Mouse (Mus musculus) heart, embryonic 15.5 days (tissue): Measurements from ENCODE around the gene Lfng. TPM values are rescaled to one million over a fixed set of nuclear protein-coding genes. Genes with fewer than 3 reads are reported as not detected.

ENCODE experiments used
- ATAC-seq: fragments of 200-750 bp; cut with Nextera tagmentation; replicated peaks from 2 replicates; pipeline ENCODE4 v1.8.0; 2017; ENCODE audit warnings: low read depth, moderate TSS enrichment; ENCODE audit not compliant: insufficient number of reproducible peaks, insufficient read depth, low FRiP score
- H3K27ac ChIP-seq: fragments of 300-500 bp; sonication (generic); 2 replicates; pipeline ENCODE4 v1.5.1; 2015; ENCODE audit warnings: mild to moderate bottlenecking, inconsistent platforms
- H3K27me3 ChIP-seq: fragments of 300-500 bp; sonication (generic); 2 replicates; pipeline ENCODE4 v1.6.1; 2015; ENCODE audit warnings: inconsistent platforms
- H3K36me3 ChIP-seq: fragments of 300-500 bp; sonication (generic); 2 replicates; pipeline ENCODE4 v1.6.1; 2015; ENCODE audit warnings: mild to moderate bottlenecking, inconsistent platforms
- H3K4me1 ChIP-seq: fragments of 300-500 bp; sonication (generic); replicated peaks from 2 replicates; pipeline ENCODE4 v1.6.1; 2015; ENCODE audit warnings: inconsistent platforms
- H3K4me2 ChIP-seq: fragments of 300-500 bp; sonication (generic); 2 replicates; pipeline ENCODE4 v1.6.1; 2015; ENCODE audit warnings: inconsistent platforms, mild to moderate bottlenecking, moderate library complexity
- H3K4me3 ChIP-seq: fragments of 300-500 bp; sonication (generic); 2 replicates; pipeline ENCODE4 v1.5.1; 2015; ENCODE audit warnings: mild to moderate bottlenecking, inconsistent platforms
- H3K9ac ChIP-seq: fragments of 300-500 bp; sonication (generic); 2 replicates; pipeline ENCODE4 v1.6.1; 2015; ENCODE audit warnings: mild to moderate bottlenecking, inconsistent platforms
- H3K9me3 ChIP-seq: fragments of 300-500 bp; sonication (generic); replicated peaks from 2 replicates; pipeline ENCODE4 v1.6.1; 2016; ENCODE audit warnings: inconsistent platforms
- WGBS: fragments of 180-500 bp; shearing (Covaris S2); methylation state at CpG from one replicate; pipeline ENCODE4 v1.1.7; 2015; ENCODE audit warnings: mixed read lengths; 5-methylcytosine and 5-hydroxymethylcytosine counted together
- polyA plus RNA-seq: library from polyadenylated mRNA; unstranded; fragments of >200 nt; fragmentation: Nextera tagmentation; extraction: Ambion mirVana; gene quantifications from 2 replicates; pipeline ENCODE4 v1.2.1, GENCODE M21; 2015

Lfng gene
- polyA plus RNA-seq, 1 experiment from 2014 or later = 5.0 TPM

- no peaks in the 10 kb centered on the region for H3K9me3 ChIP-seq
- H3K4me3 ChIP-seq = no peak overlapping the region
- ATAC-seq = no peak
- H3K9ac ChIP-seq = no peak overlapping the region
- H3K4me2 ChIP-seq = peak overlapping the region; percentile 3; the same call in 1 of the 2 replicates
- H3K36me3 ChIP-seq = no peaks in the 10 kb centered on the region
- peaks cover 9% of the 10 kb centered on the region; the same call in 1 of the 2 replicates for H3K4me1 ChIP-seq
- H3K27ac ChIP-seq = peak overlapping the region; percentile 8; the same call in 1 of the 2 replicates
- WGBS = 45% methylated on average over 3 of the region's 3 CpGs
- peaks cover 13% of the 10 kb centered on the region; the same call in 1 of the 2 replicates for H3K27me3 ChIP-seq
Observed at GRCm38 (mm10) chr5:140596426-140596825, 10.7 kb upstream of the Lfng start.

GRCm38 (mm10) chr5:140596927-140597588 is 10.1 kb upstream of the Lfng start:
- Histone ChIP-seq H3K4me3 (no peak overlapping the region), H3K36me3 (no peaks in the 10 kb centered on the region), H3K9ac (no peak overlapping the region), H3K4me2 (peak overlapping the region; percentile 3; the same call in 1 of the 2 replicates), H3K27me3 (peaks cover 17% of the 10 kb centered on the region), H3K27ac (peak overlapping the region; percentile 46; the same call in 1 of the 2 replicates), H3K9me3 (no peaks in the 10 kb centered on the region), H3K4me1 (peaks cover 9% of the 10 kb centered on the region; the same call in 1 of the 2 replicates)
- WGBS = 47% methylated on average over 18 of the region's 18 CpGs
- ATAC-seq = peak; percentile 37

GRCm38 (mm10) chr5:140597787-140598186 is 9.3 kb upstream of the Lfng start:
- 71% methylated on average over 4 of the region's 4 CpGs for WGBS
- no peak overlapping the region for H3K27ac ChIP-seq
- H3K27me3 ChIP-seq = peaks cover 20% of the 10 kb centered on the region
- H3K9ac ChIP-seq = no peak overlapping the region
- no peaks in the 10 kb centered on the region for H3K9me3 ChIP-seq
- peaks cover 9% of the 10 kb centered on the region; the same call in 1 of the 2 replicates for H3K4me1 ChIP-seq
- H3K4me2 ChIP-seq = no peak overlapping the region
- H3K36me3 ChIP-seq = no peaks in the 10 kb centered on the region
- no peak overlapping the region for H3K4me3 ChIP-seq
- no peak for ATAC-seq

- no peak for ATAC-seq
- H3K4me1 ChIP-seq = peaks cover 9% of the 10 kb centered on the region; the same call in 1 of the 2 replicates
- H3K27me3 ChIP-seq = peaks cover 32% of the 10 kb centered on the region
Observed at GRCm38 (mm10) chr5:140599939-140600338, 7.2 kb upstream of the Lfng start.

DNA sequence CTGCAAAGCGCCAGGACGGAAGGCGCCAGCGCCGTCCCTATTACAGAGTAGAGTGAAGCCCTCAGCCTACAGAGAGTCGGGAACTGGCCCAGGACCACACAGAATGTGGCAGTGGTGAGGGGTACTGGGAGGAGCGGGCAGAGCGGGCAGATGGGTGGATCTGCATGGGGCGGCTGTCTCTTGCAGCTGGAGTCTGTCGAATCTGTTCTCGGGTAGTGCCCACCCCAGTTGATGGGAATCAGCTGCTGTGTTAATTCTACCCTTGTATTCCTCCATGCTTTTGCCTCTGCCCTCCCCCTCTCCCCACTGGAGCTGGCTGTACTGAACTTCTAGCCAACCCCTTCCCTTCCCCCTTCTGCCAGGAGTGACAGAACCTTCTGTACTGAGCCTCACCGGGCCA is 5.4 kb upstream of the Lfng start:
- peaks cover 44% of the 10 kb centered on the region for H3K27me3 ChIP-seq
- WGBS = 74% methylated on average over 12 of the region's 12 CpGs

More at GRCm38 (mm10) chr5:140599939-140600338, 7.2 kb upstream of the Lfng start:
- Histone ChIP-seq H3K27ac (no peak overlapping the region), H3K9ac (no peak overlapping the region), H3K4me2 (no peak overlapping the region), H3K4me3 (no peak overlapping the region), H3K36me3 (no peaks in the 10 kb centered on the region), H3K9me3 (no peaks in the 10 kb centered on the region)
- WGBS = 56% methylated on average over 5 of the region's 5 CpGs

GRCm38 (mm10) chr5:140602540-140602939 is 4.6 kb upstream of the Lfng start:
- no peak for ATAC-seq
- H3K4me1 ChIP-seq = peaks cover 18% of the 10 kb centered on the region
- H3K9ac ChIP-seq = no peak overlapping the region
- 55% methylated on average over 2 of the region's 2 CpGs for WGBS
- no peaks in the 10 kb centered on the region for H3K36me3 ChIP-seq
- H3K4me3 ChIP-seq = no peak overlapping the region
- H3K9me3 ChIP-seq = no peaks in the 10 kb centered on the region
- no peak overlapping the region for H3K27ac ChIP-seq
- H3K4me2 ChIP-seq = no peak overlapping the region
- H3K27me3 ChIP-seq = peaks cover 51% of the 10 kb centered on the region

More for the DNA sequence above, 5.4 kb upstream of the Lfng start:
- no peak for ATAC-seq
- Histone ChIP-seq H3K4me3 (no peak overlapping the region), H3K36me3 (no peaks in the 10 kb centered on the region), H3K4me2 (no peak overlapping the region), H3K27ac (no peak overlapping the region), H3K4me1 (peaks cover 17% of the 10 kb centered on the region), H3K9ac (no peak overlapping the region), H3K9me3 (no peaks in the 10 kb centered on the region)

DNA sequence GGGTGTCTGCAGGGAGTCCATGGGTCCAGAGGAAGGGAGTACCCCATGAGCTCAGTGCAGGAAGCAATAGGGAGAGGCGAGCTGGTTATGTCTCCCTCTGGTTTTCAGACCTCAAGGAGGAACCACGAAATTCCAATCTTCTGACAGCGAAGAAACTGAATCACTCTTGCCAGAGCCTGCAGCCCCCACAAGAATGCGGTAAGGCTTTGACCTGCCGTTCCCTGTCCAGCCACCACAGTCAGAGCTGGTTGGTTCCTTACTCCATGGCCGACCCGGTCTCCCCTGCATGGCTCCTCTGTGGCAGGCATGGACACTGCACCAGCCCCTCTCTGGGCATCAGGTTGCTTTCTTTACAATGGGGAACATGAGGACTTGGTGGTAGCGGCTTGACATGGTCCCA is 2.7 kb upstream of the Lfng start:
- Histone ChIP-seq H3K4me1 (peaks cover 35% of the 10 kb centered on the region), H3K9ac (no peak overlapping the region), H3K27me3 (peaks cover 65% of the 10 kb centered on the region), H3K27ac (no peak overlapping the region), H3K4me3 (no peak overlapping the region), H3K4me2 (no peak overlapping the region), H3K36me3 (no peaks in the 10 kb centered on the region), H3K9me3 (no peaks in the 10 kb centered on the region)
- 51% methylated on average over 8 of the region's 8 CpGs for WGBS
- ATAC-seq = no peak

GRCm38 (mm10) chr5:140605228-140605627 is 1.9 kb upstream of the Lfng start:
- Histone ChIP-seq H3K4me3 (no peak overlapping the region), H3K4me2 (no peak overlapping the region), H3K27ac (no peak overlapping the region), H3K9ac (no peak overlapping the region), H3K4me1 (peaks cover 43% of the 10 kb centered on the region), H3K36me3 (no peaks in the 10 kb centered on the region), H3K27me3 (peaks cover 67% of the 10 kb centered on the region), H3K9me3 (no peaks in the 10 kb centered on the region)
- ATAC-seq = no peak
- 20% methylated on average over 3 of the region's 3 CpGs for WGBS

- Histone ChIP-seq H3K27me3 (peaks cover 66% of the 10 kb centered on the region), H3K36me3 (no peaks in the 10 kb centered on the region), H3K9ac (no peak overlapping the region), H3K9me3 (no peaks in the 10 kb centered on the region), H3K4me2 (peak overlapping the region; percentile 87), H3K4me1 (peaks cover 55% of the 10 kb centered on the region), H3K4me3 (peak overlapping the region; percentile 54), H3K27ac (no peak overlapping the region)
- WGBS = 1% methylated on average over 23 of the region's 23 CpGs
- no peak for ATAC-seq
Observed at GRCm38 (mm10) chr5:140606386-140606785, 734 bp upstream of the Lfng start.

GRCm38 (mm10) chr5:140607836-140608633 is 915 bp downstream of the Lfng start:
- Histone ChIP-seq H3K4me2 (peak overlapping the region; percentile 87), H3K36me3 (0 out of 2 replicates have a peak, but pooled peaks cover 6% of the 10 kb centered on the region), H3K9ac (peak overlapping the region; percentile 53), H3K9me3 (no peaks in the 10 kb centered on the region), H3K4me1 (peaks cover 65% of the 10 kb centered on the region), H3K27me3 (peaks cover 66% of the 10 kb centered on the region), H3K27ac (peak overlapping the region; percentile 86), H3K4me3 (peak overlapping the region; percentile 54)
- WGBS = 3% methylated on average over 17 of the region's 17 CpGs
- no peak for ATAC-seq

- H3K27me3 ChIP-seq = peaks cover 66% of the 10 kb centered on the region
- H3K9ac ChIP-seq = peak overlapping the region; percentile 53; the same call in 1 of the 2 replicates
- WGBS = 5% methylated on average over 16 of the region's 16 CpGs
- no peaks in the 10 kb centered on the region for H3K9me3 ChIP-seq
- 0 out of 2 replicates have a peak, but pooled peaks cover 6% of the 10 kb centered on the region for H3K36me3 ChIP-seq
- peaks cover 65% of the 10 kb centered on the region for H3K4me1 ChIP-seq
- peak overlapping the region; percentile 54 for H3K4me3 ChIP-seq
- peak overlapping the region; percentile 87 for H3K4me2 ChIP-seq
- ATAC-seq = no peak
- H3K27ac ChIP-seq = peak overlapping the region; percentile 86
Observed at GRCm38 (mm10) chr5:140608634-140609015, 1.5 kb downstream of the Lfng start.
